Mouse (Mus musculus) erythroblast, embryonic 14.5 days (primary cell): Measurements from ENCODE around the gene Car3. TPM values are rescaled to one million over a fixed set of nuclear protein-coding genes. Genes with fewer than 3 reads are reported as not detected.
"Not testable (repeated sequence)": the region's sequence is repeated elsewhere in the genome, so short reads cannot be mapped to it uniquely, and the experiment has no call there.

Experiments used
- H3K27me3 ChIP-seq: 2 replicates; pipeline ENCODE4 v1.6.1; 2012; ENCODE audit warnings: inconsistent platforms; ENCODE audit not compliant: control insufficient read depth
- H3K36me3 ChIP-seq: 2 replicates; pipeline ENCODE4 v1.6.1; 2012; ENCODE audit warnings: mild to moderate bottlenecking, inconsistent platforms; ENCODE audit not compliant: control insufficient read depth
- H3K4me1 ChIP-seq: 2 replicates; pipeline ENCODE4 v1.6.1; 2012; ENCODE audit warnings: inconsistent platforms; ENCODE audit not compliant: control insufficient read depth
- H3K4me3 ChIP-seq: replicated peaks from 2 replicates; pipeline ENCODE3; 2012; ENCODE audit warnings: moderate library complexity, mild to moderate bottlenecking, inconsistent platforms
- H3K9me3 ChIP-seq: 2 replicates; pipeline ENCODE4 v1.6.1; 2012; ENCODE audit warnings: low read length, inconsistent platforms, mixed read lengths; ENCODE audit not compliant: control insufficient read depth
- GATA1 ChIP-seq: IDR thresholded peaks from 2 replicates; pipeline ENCODE4 v1.6.1; 2012; ENCODE audit warnings: low read length, inconsistent platforms, mixed read lengths
- TAL1 ChIP-seq: IDR thresholded peaks from 3 replicates; pipeline ENCODE4 v1.6.1; 2012; ENCODE audit warnings: low read length, inconsistent platforms, mixed read lengths
- polyA plus RNA-seq: library from polyadenylated mRNA; stranded (reverse); fragments of >175 nt; gene quantifications from 2 replicates; pipeline ENCODE4 v1.2.3, GENCODE M21; 2012

Car3 gene
- polyA plus RNA-seq = 0.10 and 0.23 TPM in 2 replicates

GRCm38 (mm10) chr3:14863022-14863711 is at the start of gene Car3:
TSS of gene Car3 (plus strand) at chr3:14863512.
- Histone ChIP-seq H3K27me3 (peaks cover 36% of the 10 kb centered on the region), H3K4me3 (peak within 1 kb of the TSS; percentile 34), H3K9me3 (no peaks in the 10 kb centered on the region), H3K4me1 (no peaks in the 10 kb centered on the region), H3K36me3 (no peaks in the 10 kb centered on the region)
- TF ChIP-seq TAL1 (no peak), GATA1 (no peak)

GRCm38 (mm10) chr3:14815396-14815795 is 47.9 kb upstream of the Car3 start:
- not testable (repeated sequence) for H3K4me1 ChIP-seq, H3K4me3 ChIP-seq, H3K36me3 ChIP-seq, H3K9me3 ChIP-seq, H3K27me3 ChIP-seq

- H3K9me3 ChIP-seq = no peaks in the 10 kb centered on the region
- TF ChIP-seq GATA1 (no peak), TAL1 (no peak)
- H3K36me3 ChIP-seq = no peaks in the 10 kb centered on the region
- H3K4me3 ChIP-seq = no peak overlapping the region
- H3K27me3 ChIP-seq = no peaks in the 10 kb centered on the region
- no peaks in the 10 kb centered on the region for H3K4me1 ChIP-seq
Measured at GRCm38 (mm10) chr3:14819844-14820504, 43.3 kb upstream of the Car3 start.

GRCm38 (mm10) chr3:14828896-14829295 is 34.4 kb upstream of the Car3 start:
- TF ChIP-seq GATA1 = no peak
- no peak for TF ChIP-seq TAL1
- Histone ChIP-seq H3K4me1 (no peaks in the 10 kb centered on the region), H3K4me3 (no peak overlapping the region), H3K36me3 (no peaks in the 10 kb centered on the region), H3K27me3 (no peaks in the 10 kb centered on the region), H3K9me3 (no peaks in the 10 kb centered on the region)

GRCm38 (mm10) chr3:14831219-14831835 is 32.0 kb upstream of the Car3 start:
- H3K4me3 ChIP-seq = no peak overlapping the region
- TF ChIP-seq TAL1 (no peak), GATA1 (no peak)
- no peaks in the 10 kb centered on the region for H3K36me3 ChIP-seq

DNA sequence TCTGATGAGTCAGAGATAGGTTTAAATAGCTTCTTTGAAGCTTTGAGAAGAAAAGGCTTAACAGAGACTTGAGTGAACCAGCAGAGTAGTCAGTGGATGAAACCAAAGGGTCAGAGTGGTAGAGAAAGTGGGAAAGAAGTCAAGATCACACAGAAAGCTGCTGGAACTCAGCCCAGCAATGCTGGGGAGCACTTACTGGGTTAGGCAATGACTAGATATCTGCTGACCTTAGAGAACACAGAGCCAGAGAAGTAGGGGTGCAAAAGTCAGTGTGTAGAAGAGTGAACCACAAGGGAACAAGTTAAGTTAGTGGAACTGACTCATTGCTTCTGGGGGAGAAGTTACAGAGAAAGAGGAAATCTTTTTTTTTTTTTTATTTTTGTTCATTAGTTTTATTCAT is 30.5 kb upstream of the Car3 start:
- H3K27me3 ChIP-seq = no peaks in the 10 kb centered on the region
- H3K36me3 ChIP-seq = no peaks in the 10 kb centered on the region
- no peaks in the 10 kb centered on the region for H3K4me1 ChIP-seq
- no peaks in the 10 kb centered on the region for H3K9me3 ChIP-seq
- H3K4me3 ChIP-seq = no peak overlapping the region
- TF ChIP-seq GATA1 (no peak), TAL1 (no peak)

More at GRCm38 (mm10) chr3:14831219-14831835, 32.0 kb upstream of the Car3 start:
- Histone ChIP-seq H3K9me3 (no peaks in the 10 kb centered on the region), H3K4me1 (no peaks in the 10 kb centered on the region), H3K27me3 (no peaks in the 10 kb centered on the region)

DNA sequence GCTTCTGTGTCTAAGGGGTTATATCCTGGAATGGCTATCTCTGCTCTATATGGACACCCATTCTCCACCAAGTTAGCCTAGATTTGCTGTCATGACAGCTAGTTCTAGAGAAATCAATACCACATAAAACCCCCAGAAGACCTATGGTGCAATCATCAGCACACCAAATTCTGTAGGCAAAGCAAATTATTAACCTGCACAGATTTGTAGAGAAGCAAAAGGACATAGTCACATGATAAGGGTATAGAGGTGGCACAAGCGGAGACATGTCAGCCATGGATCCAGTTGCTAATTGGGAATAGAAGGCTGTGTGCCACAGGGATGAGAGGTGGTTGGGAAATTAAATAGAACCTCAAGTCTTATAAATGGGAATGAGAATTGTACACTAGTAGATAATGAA is 24.4 kb upstream of the Car3 start:
- Histone ChIP-seq H3K9me3 (no peaks in the 10 kb centered on the region), H3K4me1 (no peaks in the 10 kb centered on the region)
- TF ChIP-seq GATA1 (no peak), TAL1 (no peak)

DNA sequence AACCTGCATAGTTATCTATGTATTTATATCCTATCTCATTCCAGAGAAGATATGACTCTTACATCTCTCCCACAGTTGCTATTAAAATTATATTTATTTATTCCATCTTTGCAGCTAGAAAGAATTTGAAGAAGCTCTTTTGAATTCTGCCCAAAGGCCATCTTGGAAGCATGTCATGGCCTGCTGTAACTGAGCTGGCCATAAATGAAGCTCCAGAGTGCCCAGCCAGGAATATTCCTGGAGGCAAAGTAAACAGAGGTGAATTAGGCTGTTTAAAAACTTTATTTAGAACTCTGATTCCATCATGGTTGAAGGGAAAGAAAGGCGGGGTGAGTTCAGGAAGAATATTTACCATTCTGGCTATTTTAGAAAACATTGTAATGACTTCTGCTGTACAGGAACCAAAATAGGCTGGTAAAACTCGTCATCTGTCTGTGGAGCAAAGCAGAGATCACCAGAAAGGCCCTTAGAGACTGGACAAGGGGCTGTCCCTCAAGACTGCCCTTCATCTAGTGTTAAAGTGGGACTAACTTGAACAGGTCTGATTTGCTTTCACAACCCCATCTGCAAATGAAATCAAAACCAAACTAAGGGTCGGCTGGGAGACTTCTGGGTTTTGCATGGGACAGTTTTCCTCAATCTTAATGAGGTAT is 23.7 kb upstream of the Car3 start:
- Histone ChIP-seq H3K9me3 (no peaks in the 10 kb centered on the region), H3K27me3 (no peaks in the 10 kb centered on the region), H3K4me1 (no peaks in the 10 kb centered on the region), H3K36me3 (no peaks in the 10 kb centered on the region), H3K4me3 (no peak overlapping the region)
- no peak for TF ChIP-seq GATA1
- TF ChIP-seq TAL1 = no peak

More for the DNA sequence above, 24.4 kb upstream of the Car3 start:
- Histone ChIP-seq H3K27me3 (no peaks in the 10 kb centered on the region), H3K36me3 (no peaks in the 10 kb centered on the region), H3K4me3 (no peak overlapping the region)
